Mouse (Mus musculus) right cerebral cortex, postnatal 10 days (tissue): ENCODE data around the gene Grhl1.
"Not testable (repeated sequence)": the region's sequence is repeated elsewhere in the genome, so short reads cannot be mapped to it uniquely, and the experiment has no call there.

Source experiments
- DNase-seq, 2 experiments: peaks; one replicate each; pipeline ENCODE4 v3.0.0; 2021; ENCODE audit warnings: low spot score in 2 of 2

The Grhl1 gene

GRCm38 (mm10) chr12:24590371-24590770, 18.3 kb downstream of the Grhl1 start:
- no peak for DNase-seq

- no peak for DNase-seq
Measured at GRCm38 (mm10) chr12:24592055-24592454, 20.0 kb downstream of the Grhl1 start.

- DNase-seq: peak; percentile 57 to 66
Measured at GRCm38 (mm10) chr12:24592956-24593672, 21.0 kb downstream of the Grhl1 start.

GRCm38 (mm10) chr12:24597376-24597775, 25.3 kb downstream of the Grhl1 start:
- DNase-seq: no peak

GRCm38 (mm10) chr12:24599366-24599895, 27.3 kb downstream of the Grhl1 start:
- peak in 1 of 2 experiments; percentile 38 for DNase-seq

- DNase-seq: no peak
Measured at GRCm38 (mm10) chr12:24600074-24600473, 28.0 kb downstream of the Grhl1 start.

- DNase-seq: peak; percentile 79 to 83
Measured at GRCm38 (mm10) chr12:24600806-24601205, 28.7 kb downstream of the Grhl1 start.

GRCm38 (mm10) chr12:24603266-24603665, 31.2 kb downstream of the Grhl1 start:
- peak; percentile 67 to 84 for DNase-seq

- no peak for DNase-seq
Measured at GRCm38 (mm10) chr12:24606166-24606565, 34.1 kb downstream of the Grhl1 start.

GRCm38 (mm10) chr12:24612591-24612990, 40.5 kb downstream of the Grhl1 start:
- DNase-seq: no peak

GRCm38 (mm10) chr12:24614452-24615075, 42.5 kb downstream of the Grhl1 start:
- DNase-seq: no peak

GRCm38 (mm10) chr12:24615140-24615539, 43.1 kb downstream of the Grhl1 start:
- DNase-seq: no peak

GRCm38 (mm10) chr12:24619436-24619835, 47.4 kb downstream of the Grhl1 start:
- DNase-seq: no peak

GRCm38 (mm10) chr12:24623486-24624251, 51.6 kb downstream of the Grhl1 start:
- no peak for DNase-seq

- no peak for DNase-seq
Measured at GRCm38 (mm10) chr12:24626401-24626800, 54.3 kb downstream of the Grhl1 start.

- no peak for DNase-seq
Measured at GRCm38 (mm10) chr12:24627215-24627614, 55.1 kb downstream of the Grhl1 start.

- no peak for DNase-seq
Measured at GRCm38 (mm10) chr12:24630220-24630619, 58.1 kb downstream of the Grhl1 start.

GRCm38 (mm10) chr12:24632404-24632803, 60.3 kb downstream of the Grhl1 start:
- DNase-seq: no peak

- no peak for DNase-seq
Measured at GRCm38 (mm10) chr12:24633753-24634191, 61.7 kb downstream of the Grhl1 start.

GRCm38 (mm10) chr12:24634212-24634611, 62.1 kb downstream of the Grhl1 start:
- no peak for DNase-seq

- no peak for DNase-seq
Measured at GRCm38 (mm10) chr12:24634648-24635047, 62.6 kb downstream of the Grhl1 start.

GRCm38 (mm10) chr12:24638787-24639186, 66.7 kb downstream of the Grhl1 start:
- not testable (repeated sequence) for DNase-seq
